Mouse (Mus musculus) heart, adult 2 months (tissue): ENCODE measurements around the gene Hs6st2.

ENCODE experiments used
- CTCF ChIP-seq: fragments of 200-600 bp; IDR thresholded peaks from 2 replicates; pipeline ENCODE4 v1.8.1; 2022; ENCODE audit warnings: antibody characterized with exemption, mild to moderate bottlenecking, moderate library complexity
- POLR2A ChIP-seq: fragments of 200-500 bp; IDR thresholded peaks from 2 replicates; pipeline ENCODE4 v1.6.1; 2011; ENCODE audit warnings: mild to moderate bottlenecking, low read depth, low read length, control low read depth; ENCODE audit not compliant: insufficient read depth

DNA sequence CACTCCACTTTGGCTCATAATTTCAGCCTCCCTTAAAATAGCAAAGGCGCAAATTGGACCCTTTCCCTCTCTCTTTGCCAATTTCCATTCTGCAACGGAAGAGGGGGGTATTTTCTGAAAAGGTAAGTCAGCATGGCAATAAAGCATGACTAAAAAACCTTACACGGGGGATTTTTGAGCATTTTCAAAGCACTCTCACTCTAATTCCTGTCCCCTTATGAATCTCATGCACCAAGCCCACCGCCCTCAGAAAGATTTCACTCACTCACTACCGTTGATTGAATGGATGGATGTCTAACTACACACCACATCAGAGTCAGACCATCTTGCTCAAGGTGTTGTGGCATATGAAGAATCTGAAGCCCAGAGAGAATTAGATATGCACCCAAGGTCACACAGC lies at the start of gene Hs6st2:
- TF ChIP-seq CTCF (no peak), POLR2A (no peak)
